Mouse (Mus musculus) heart, postnatal 0 days (tissue): ENCODE measurements around the gene Mrps24. TPM values are rescaled to one million over a fixed set of nuclear protein-coding genes. Genes with fewer than 3 reads are reported as not detected.

Source experiments
- ATAC-seq: fragments of 200-750 bp; cut with Nextera tagmentation; 2 replicates; pipeline ENCODE4 v1.8.0; 2017; ENCODE audit warnings: low read depth, moderate number of reproducible peaks, moderate library complexity; ENCODE audit not compliant: insufficient read depth
- DNase-seq: peaks from one replicate; pipeline ENCODE4 v3.0.0-alpha.2; 2016; ENCODE audit warnings: low spot score
- H3K27ac ChIP-seq: fragments of 300-500 bp; sonication (generic); 2 replicates; pipeline ENCODE4 v1.5.1; 2014; ENCODE audit warnings: low read depth, mild to moderate bottlenecking
- H3K27me3 ChIP-seq: fragments of 300-500 bp; sonication (generic); 2 replicates; pipeline ENCODE4 v1.6.1; 2014; ENCODE audit warnings: low read length, mixed read lengths; ENCODE audit not compliant: control insufficient read depth, insufficient read depth
- H3K36me3 ChIP-seq: fragments of 300-500 bp; sonication (generic); replicated peaks from 2 replicates; pipeline ENCODE4 v1.6.1; 2014; ENCODE audit warnings: low read length, mixed read lengths; ENCODE audit not compliant: control insufficient read depth, insufficient read depth
- H3K4me1 ChIP-seq: fragments of 300-500 bp; sonication (generic); 2 replicates; pipeline ENCODE4 v1.6.1; 2014; ENCODE audit warnings: antibody characterized with exemption; ENCODE audit not compliant: control insufficient read depth, insufficient read depth
- H3K4me2 ChIP-seq: fragments of 300-500 bp; sonication (generic); 2 replicates; pipeline ENCODE4 v1.6.1; 2014; ENCODE audit warnings: low read depth, mild to moderate bottlenecking, low read length, moderate library complexity
- H3K4me3 ChIP-seq: fragments of 300-500 bp; sonication (generic); 2 replicates; pipeline ENCODE4 v1.5.1; 2014; ENCODE audit warnings: low read depth, low read length
- H3K9ac ChIP-seq: fragments of 300-500 bp; sonication (generic); replicated peaks from 2 replicates; pipeline ENCODE4 v1.6.1; 2014; ENCODE audit warnings: low read depth, low read length, mixed read lengths
- H3K9me3 ChIP-seq: fragments of 300-500 bp; sonication (generic); replicated peaks from 2 replicates; pipeline ENCODE4 v1.6.1; 2016; ENCODE audit warnings: low read length; ENCODE audit not compliant: control insufficient read depth
- CTCF ChIP-seq: IDR thresholded peaks from 2 replicates; pipeline ENCODE4 v1.5.1; 2016; ENCODE audit warnings: antibody characterized with exemption, control low read depth, low read depth
- EP300 ChIP-seq: IDR thresholded peaks from 2 replicates; pipeline ENCODE4 v1.6.1; 2016; ENCODE audit warnings: antibody characterized with exemption, low read depth
- WGBS: fragments of 180-500 bp; shearing (Covaris S2); extraction: QIAGEN DNeasy Blood & Tissue Kit; methylation state at CpG from one replicate; pipeline ENCODE4 v1.1.7; 2014; 5-methylcytosine and 5-hydroxymethylcytosine counted together
- polyA plus RNA-seq: library from polyadenylated mRNA; unstranded; fragments of >200 nt; fragmentation: Nextera tagmentation; extraction: Ambion mirVana; gene quantifications from 2 replicates; pipeline ENCODE4 v1.2.1, GENCODE M21; 2015
- total RNA-seq: library from RNA; depleted of rRNA; stranded (reverse); fragments of >200 nt; gene quantifications from 2 replicates; pipeline ENCODE4 v1.2.3, GENCODE M21; 2014; ENCODE audit warnings: low replicate concordance; rRNA removed

The Mrps24 gene
- total and polyA plus RNA-seq, 2 experiments from 2014 or later: 96.2 to 251 TPM

DNA sequence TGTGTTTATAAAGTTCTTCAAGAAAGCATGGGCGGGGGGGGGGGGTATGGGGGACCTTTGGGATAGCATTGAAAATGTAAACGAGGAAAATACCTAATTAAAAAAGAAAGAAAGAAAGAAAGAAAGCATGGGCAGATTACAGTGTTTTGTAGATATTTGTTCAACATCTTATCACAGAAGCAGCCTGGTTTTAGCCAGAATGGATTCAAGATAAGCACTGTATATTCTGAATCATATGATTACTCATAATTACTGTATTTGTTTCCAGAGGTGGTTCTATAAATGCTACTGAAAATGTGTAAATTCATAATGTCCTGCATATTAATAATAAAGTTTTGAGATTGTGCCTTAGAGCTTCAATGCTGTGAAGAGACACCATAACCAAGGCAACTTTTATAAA, 14.2 kb downstream of the Mrps24 start:
- WGBS: 71% methylated on average over 2 of the region's 2 CpGs
- DNase-seq: no peak
- Histone ChIP-seq H3K27ac (no peak overlapping the region), H3K4me2 (no peak overlapping the region), H3K9ac (no peak overlapping the region), H3K36me3 (peaks cover 21% of the 10 kb centered on the region; the same call in 1 of the 2 replicates), H3K9me3 (no peaks in the 10 kb centered on the region), H3K4me3 (no peak overlapping the region), H3K4me1 (peaks cover 7% of the 10 kb centered on the region), H3K27me3 (no peaks in the 10 kb centered on the region)
- TF ChIP-seq CTCF: no peak
- ATAC-seq: no peak

GRCm38 (mm10) chr11:5700808-5701207, 14.7 kb downstream of the Mrps24 start:
- no peaks in the 10 kb centered on the region for H3K27me3 ChIP-seq
- H3K4me2 ChIP-seq: no peak overlapping the region
- WGBS: 78% methylated on average over 7 of the region's 7 CpGs
- no peak overlapping the region for H3K9ac ChIP-seq
- H3K4me1 ChIP-seq: peaks cover 2% of the 10 kb centered on the region; the same call in 1 of the 2 replicates
- H3K4me3 ChIP-seq: no peak overlapping the region
- DNase-seq (no peak), ATAC-seq (no peak)
- H3K36me3 ChIP-seq: peaks cover 21% of the 10 kb centered on the region; the same call in 1 of the 2 replicates
- TF ChIP-seq EP300 (no peak), CTCF (no peak)
- H3K27ac ChIP-seq: no peak overlapping the region
- H3K9me3 ChIP-seq: no peaks in the 10 kb centered on the region

GRCm38 (mm10) chr11:5691775-5692174, 23.7 kb downstream of the Mrps24 start:
- DNase-seq: peak; percentile 45
- 15% methylated on average over 7 of the region's 7 CpGs for WGBS
- H3K9me3 ChIP-seq: no peaks in the 10 kb centered on the region

DNA sequence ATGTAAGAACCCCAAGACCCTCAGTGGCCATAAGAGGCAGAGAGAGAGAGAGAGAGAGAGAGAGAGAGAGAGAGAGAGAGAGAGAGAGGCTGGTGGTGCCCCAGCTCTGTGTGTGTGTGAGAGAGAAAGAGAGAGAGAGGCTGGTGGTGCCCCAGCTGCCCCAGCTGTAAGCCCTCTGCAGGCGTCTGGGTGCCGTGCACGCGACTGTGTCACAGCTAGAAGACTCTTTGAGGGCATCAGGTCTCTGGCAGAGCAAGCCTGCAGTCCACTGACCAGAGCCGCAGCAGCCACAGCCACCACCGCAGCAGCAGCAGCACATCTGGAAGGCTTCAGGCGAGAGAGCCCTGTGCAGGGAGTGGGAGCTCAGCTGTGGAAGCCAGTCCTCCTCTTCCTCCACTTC, 31.2 kb downstream of the Mrps24 start:
- TF ChIP-seq EP300: no peak
- no peak for TF ChIP-seq CTCF
- WGBS: 29% methylated on average over 7 of the region's 7 CpGs
- DNase-seq (no peak), ATAC-seq (no peak)
- H3K4me2 ChIP-seq: no peak overlapping the region
- no peaks in the 10 kb centered on the region for H3K36me3 ChIP-seq
- no peak overlapping the region for H3K27ac ChIP-seq
- no peak overlapping the region for H3K4me3 ChIP-seq
- H3K4me1 ChIP-seq: no peaks in the 10 kb centered on the region
- H3K27me3 ChIP-seq: no peaks in the 10 kb centered on the region
- H3K9ac ChIP-seq: no peak overlapping the region
- H3K9me3 ChIP-seq: no peaks in the 10 kb centered on the region

More at GRCm38 (mm10) chr11:5691775-5692174, 23.7 kb downstream of the Mrps24 start:
- no peaks in the 10 kb centered on the region for H3K27me3 ChIP-seq
- no peak overlapping the region for H3K9ac ChIP-seq
- H3K36me3 ChIP-seq: no peaks in the 10 kb centered on the region
- ATAC-seq: no peak
- H3K4me1 ChIP-seq: no peaks in the 10 kb centered on the region
- no peak overlapping the region for H3K4me3 ChIP-seq
- TF ChIP-seq EP300: no peak
- peak; percentile 59 for TF ChIP-seq CTCF
- H3K4me2 ChIP-seq: no peak overlapping the region
- no peak overlapping the region for H3K27ac ChIP-seq

DNA sequence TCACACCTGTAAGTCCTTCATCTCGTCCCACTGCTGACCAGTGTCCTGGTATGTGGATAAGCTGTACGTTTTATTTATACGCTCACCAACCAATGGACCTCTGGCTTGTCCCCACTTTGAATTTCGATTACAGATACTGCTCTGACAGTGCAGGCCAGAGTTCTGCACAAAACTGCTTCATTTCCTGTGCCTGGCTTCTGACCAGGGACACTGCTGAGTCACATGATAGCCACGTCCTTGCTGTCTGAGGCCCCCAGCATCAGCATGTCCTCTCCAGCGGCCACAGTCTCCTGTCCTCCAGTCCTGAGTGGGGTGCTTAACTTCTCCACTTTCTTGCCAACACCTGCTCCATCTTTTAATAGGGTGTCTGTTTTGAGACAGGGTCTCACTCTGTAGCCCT, 32.9 kb downstream of the Mrps24 start:
- H3K9ac ChIP-seq: no peak overlapping the region
- no peak overlapping the region for H3K4me3 ChIP-seq
- H3K9me3 ChIP-seq: no peaks in the 10 kb centered on the region
- no peak overlapping the region for H3K27ac ChIP-seq
- H3K36me3 ChIP-seq: no peaks in the 10 kb centered on the region
- ATAC-seq (no peak), DNase-seq (no peak)
- no peaks in the 10 kb centered on the region for H3K4me1 ChIP-seq
- 41% methylated on average over 6 of the region's 6 CpGs for WGBS
- no peak overlapping the region for H3K4me2 ChIP-seq
- TF ChIP-seq CTCF (no peak), EP300 (no peak)
- H3K27me3 ChIP-seq: no peaks in the 10 kb centered on the region

Other genes with a start within 250 kb of the Mrps24 start
- gene Xbp1, start 195.0 kb downstream of the Mrps24 start, total RNA-seq: 84.9 and 90.7 TPM in 2 replicates
- 70.7 and 96.1 TPM in 2 replicates for gene Xbp1, start 195.0 kb downstream of the Mrps24 start, polyA plus RNA-seq
- gene Ccdc117, start 173.5 kb downstream of the Mrps24 start, total RNA-seq: 9.7 and 12.5 TPM in 2 replicates
- 7.3 and 8.2 TPM in 2 replicates for gene Ccdc117, start 173.5 kb downstream of the Mrps24 start, polyA plus RNA-seq
- not detected in 2 replicates for gene Ankrd36, start 146.0 kb downstream of the Mrps24 start, total RNA-seq
- gene Ankrd36, start 146.0 kb downstream of the Mrps24 start, polyA plus RNA-seq: not detected in 2 replicates
- 71.3 and 72.9 TPM in 2 replicates for gene Urgcp, start 46.7 kb upstream of the Mrps24 start, total RNA-seq
- gene Urgcp, start 46.7 kb upstream of the Mrps24 start, polyA plus RNA-seq: 33.1 and 38.0 TPM in 2 replicates
- 32.1 and 42.4 TPM in 2 replicates for gene Dbnl, start 72.8 kb upstream of the Mrps24 start, total RNA-seq
- 42.9 and 45.2 TPM in 2 replicates for gene Dbnl, start 72.8 kb upstream of the Mrps24 start, polyA plus RNA-seq
- 734 and 862 TPM in 2 replicates for gene Pgam2, start 88.1 kb upstream of the Mrps24 start, total RNA-seq
- 1,513 and 1,614 TPM in 2 replicates for gene Pgam2, start 88.1 kb upstream of the Mrps24 start, polyA plus RNA-seq
- 1.7 and 4.4 TPM in 2 replicates for gene Polm, start 122.3 kb upstream of the Mrps24 start, total RNA-seq
- 3.3 and 3.7 TPM in 2 replicates for gene Polm, start 122.3 kb upstream of the Mrps24 start, polyA plus RNA-seq
- gene Aebp1, start 146.3 kb upstream of the Mrps24 start, total RNA-seq: 14.2 and 23.5 TPM in 2 replicates
- gene Aebp1, start 146.3 kb upstream of the Mrps24 start, polyA plus RNA-seq: 17.5 and 19.4 TPM in 2 replicates
- 23.9 and 58.7 TPM in 2 replicates for gene Pold2, start 162.6 kb upstream of the Mrps24 start, total RNA-seq
- gene Pold2, start 162.6 kb upstream of the Mrps24 start, polyA plus RNA-seq: 54.6 and 60.0 TPM in 2 replicates
- gene Myl7, start 183.1 kb upstream of the Mrps24 start, total RNA-seq: 1,536 and 2,717 TPM in 2 replicates
- gene Myl7, start 183.1 kb upstream of the Mrps24 start, polyA plus RNA-seq: 5,015 and 6,387 TPM in 2 replicates
- gene Gck, start 234.4 kb upstream of the Mrps24 start, total RNA-seq: not detected in 2 replicates
- 0.71 and 0.78 TPM in 2 replicates for gene Gck, start 234.4 kb upstream of the Mrps24 start, polyA plus RNA-seq
- gene Ykt6, start 240.0 kb upstream of the Mrps24 start, total RNA-seq: 55.8 and 83.9 TPM in 2 replicates
- gene Ykt6, start 240.0 kb upstream of the Mrps24 start, polyA plus RNA-seq: 35.2 and 37.4 TPM in 2 replicates